Mouse (Mus musculus) kidney, postnatal 14 days (tissue): Measurements from ENCODE around the gene Cyp11a1.

Source experiments
- DNase-seq: peaks from one replicate; pipeline ENCODE4 v3.0.0; 2022; ENCODE audit warnings: mixed read lengths

Gene Cyp11a1

GRCm38 (mm10) chr9:58047061-58047460 lies 40.9 kb downstream of the Cyp11a1 start:
- peak; percentile 54 for DNase-seq

GRCm38 (mm10) chr9:58048621-58049020 lies 42.4 kb downstream of the Cyp11a1 start:
- DNase-seq = no peak

GRCm38 (mm10) chr9:58049186-58049585 lies 43.0 kb downstream of the Cyp11a1 start:
- DNase-seq = no peak

- no peak for DNase-seq
Observed at GRCm38 (mm10) chr9:58049861-58050260, 43.6 kb downstream of the Cyp11a1 start.

GRCm38 (mm10) chr9:58051937-58052336 lies 45.7 kb downstream of the Cyp11a1 start:
- no peak for DNase-seq

- DNase-seq = peak; percentile 59
Observed at GRCm38 (mm10) chr9:58053102-58053501, 46.9 kb downstream of the Cyp11a1 start.

- no peak for DNase-seq
Observed at GRCm38 (mm10) chr9:58053544-58053943, 47.3 kb downstream of the Cyp11a1 start.

GRCm38 (mm10) chr9:58054032-58054431 lies 47.8 kb downstream of the Cyp11a1 start:
- DNase-seq = no peak

GRCm38 (mm10) chr9:58055666-58056065 lies 49.5 kb downstream of the Cyp11a1 start:
- no peak for DNase-seq

GRCm38 (mm10) chr9:58059920-58060319 lies 53.7 kb downstream of the Cyp11a1 start:
- no peak for DNase-seq

- peak; percentile 70 for DNase-seq
Observed at GRCm38 (mm10) chr9:58060677-58061667, 54.8 kb downstream of the Cyp11a1 start.

GRCm38 (mm10) chr9:58063531-58063930 lies 57.3 kb downstream of the Cyp11a1 start, which contains the start of gene Stra6:
Gene Stra6 (plus strand): TSS chr9:58063788.
- no peak for DNase-seq

GRCm38 (mm10) chr9:58065532-58065931 lies 59.3 kb downstream of the Cyp11a1 start:
- DNase-seq = no peak

GRCm38 (mm10) chr9:58065977-58066730 lies 59.9 kb downstream of the Cyp11a1 start:
- DNase-seq = no peak

GRCm38 (mm10) chr9:58066731-58067095 lies 60.5 kb downstream of the Cyp11a1 start:
- no peak for DNase-seq

- no peak for DNase-seq
Observed at GRCm38 (mm10) chr9:58067546-58067945, 61.3 kb downstream of the Cyp11a1 start.

GRCm38 (mm10) chr9:58074561-58074960 lies 68.3 kb downstream of the Cyp11a1 start:
- no peak for DNase-seq
